Mouse (Mus musculus): ENCODE measurements around the gene Megf9.

DNA sequence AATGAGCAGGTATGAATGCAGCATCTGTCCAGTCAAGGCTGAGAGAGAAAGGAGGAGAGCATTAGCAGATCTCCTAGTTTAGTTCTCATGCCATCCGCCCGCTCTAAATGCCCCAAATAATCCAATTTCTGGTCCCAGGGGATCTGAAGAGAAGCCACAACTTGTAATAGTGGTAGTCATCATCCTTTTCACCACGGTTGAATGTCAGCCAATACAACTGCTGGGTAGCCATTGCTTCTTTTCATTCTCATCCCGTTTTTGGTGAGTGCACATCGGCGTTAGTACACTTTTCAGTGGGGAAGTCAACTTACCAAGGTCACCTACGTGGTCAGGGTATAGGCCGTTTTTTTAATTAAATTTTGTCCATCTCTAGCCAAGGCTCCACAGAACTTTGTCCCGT is 125.3 kb downstream of the Megf9 start:
- TF ChIP-seq POLR2A (IDR thresholded peaks at IDR 0.05; ENCODE audit: insufficient read depth, low read length) = no peak
- no peak for TF ChIP-seq CTCF (IDR thresholded peaks at IDR 0.05; ENCODE audit: low read depth, low read length)
- TF ChIP-seq EP300 (IDR thresholded peaks at IDR 0.05; ENCODE audit: insufficient read depth, low read depth, low read length) = no peak
